Mouse (Mus musculus) stomach, postnatal 0 days (tissue): ENCODE results near the gene Aunip.
A peak's percentile ranks its signal among the peaks of the same experiment; 100 is the strongest.

Source experiments
- CTCF ChIP-seq: IDR thresholded peaks from 2 replicates; pipeline ENCODE4 v1.5.1; 2016; ENCODE audit warnings: antibody characterized with exemption, low read depth, mild to moderate bottlenecking, moderate library complexity
- EP300 ChIP-seq: optimal IDR thresholded peaks from 2 replicates; pipeline ENCODE3; 2016; ENCODE audit warnings: antibody characterized with exemption

DNA sequence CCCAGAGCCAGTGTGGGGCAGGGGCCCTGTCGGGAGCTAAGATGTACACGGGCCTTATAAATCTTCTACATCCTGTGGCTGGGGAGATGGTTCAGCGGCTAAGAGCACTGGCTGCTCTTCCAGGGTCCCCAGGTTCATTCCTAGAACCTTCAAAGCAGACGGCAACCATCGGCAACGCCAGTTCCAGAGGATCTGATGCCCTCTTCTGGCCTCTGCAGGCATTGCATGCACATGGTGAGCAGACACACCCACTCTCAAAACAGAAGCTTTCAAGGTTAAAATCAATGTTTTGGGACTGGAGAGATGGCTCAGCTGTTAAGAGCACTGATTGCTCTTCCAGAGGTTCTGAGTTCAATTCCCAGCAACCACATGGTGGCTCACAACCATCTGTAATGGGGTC, 58.4 kb downstream of the Aunip start:
- TF ChIP-seq CTCF, result peak; percentile 69
- no peak for TF ChIP-seq EP300
